Mouse (Mus musculus) heart, postnatal 14 days (tissue): ENCODE measurements around the gene Cpe. TPM values are rescaled to one million over a fixed set of nuclear protein-coding genes. Genes with fewer than 3 reads are reported as not detected.

Source experiments
- DNase-seq, 2 experiments: peaks; one replicate each; pipeline ENCODE4 v3.0.0; 2021 to 2022
- intact Hi-C: fragments of 180-260 bp; cut with DNase I; formaldehyde crosslinking; loops from one replicate; pipeline ENCODE4 v1.15.1; 2025
- long read RNA-seq, 2 experiments: library from polyadenylated mRNA; stranded (forward); transcript quantifications; one replicate each; pipeline ENCODE4 v2.0.0; 2021
- total RNA-seq, 2 experiments: library from RNA; stranded (reverse); gene quantifications; 2 replicates each; pipeline ENCODE4 v1.2.3; 2021

Cpe gene
- total RNA-seq = 100 to 1,000 TPM; 283 to 292 TPM
- long read RNA-seq, experiment 1, transcript Cpe-201 (9 exons, 2,117 nt) = major isoform, 623 of 662 reads
- long read RNA-seq, experiment 1, partial matches to known transcripts = 30 of 662 reads
- long read RNA-seq, experiment 1, other reads (novel, unspliced or antisense) = 9 of 662 reads
- long read RNA-seq, experiment 2, transcript Cpe-201 (9 exons, 2,117 nt) = major isoform, 585 of 611 reads
- long read RNA-seq, experiment 2, partial matches to known transcripts = 16 of 611 reads
- long read RNA-seq, experiment 2, other reads (novel, unspliced or antisense) = 10 of 611 reads

DNA sequence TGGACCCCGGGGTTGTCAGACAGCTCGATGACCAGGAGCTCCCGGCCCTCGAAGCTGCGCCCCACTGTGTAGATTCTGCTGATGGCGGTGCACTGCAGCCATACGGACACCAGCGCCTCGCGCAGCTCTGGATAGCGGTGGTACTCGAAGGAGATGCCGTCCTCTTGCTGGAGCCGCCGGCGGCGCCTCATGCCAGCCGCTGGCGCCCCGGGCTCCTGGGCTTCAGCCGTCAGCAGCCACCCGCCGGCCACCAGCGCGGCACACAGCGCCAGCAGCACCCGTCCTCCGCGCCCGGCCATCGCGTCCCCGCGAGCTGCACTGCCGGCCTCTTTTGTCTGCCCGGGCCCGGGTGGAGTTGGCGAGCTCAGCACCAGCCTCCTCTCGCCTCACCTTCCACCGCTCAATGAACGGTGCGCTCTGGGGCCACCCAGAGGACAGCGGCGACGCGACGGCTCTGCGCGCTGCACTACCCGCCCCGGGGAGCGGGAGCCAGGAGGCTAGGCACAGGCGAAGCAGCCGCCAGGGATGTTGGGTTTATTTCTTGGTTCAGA lies at the start of gene Cpe:
Gene Cpe, minus strand, starts transcription at position 404 of the 551 bp plus-strand sequence.
- intact Hi-C loops = loop anchor here (1.0 to 2.0 kb wide), 3 partner anchors 14 to 248 kb away; no protein-coding TSS in a partner anchor
- DNase-seq = peak; percentile 85

DNA sequence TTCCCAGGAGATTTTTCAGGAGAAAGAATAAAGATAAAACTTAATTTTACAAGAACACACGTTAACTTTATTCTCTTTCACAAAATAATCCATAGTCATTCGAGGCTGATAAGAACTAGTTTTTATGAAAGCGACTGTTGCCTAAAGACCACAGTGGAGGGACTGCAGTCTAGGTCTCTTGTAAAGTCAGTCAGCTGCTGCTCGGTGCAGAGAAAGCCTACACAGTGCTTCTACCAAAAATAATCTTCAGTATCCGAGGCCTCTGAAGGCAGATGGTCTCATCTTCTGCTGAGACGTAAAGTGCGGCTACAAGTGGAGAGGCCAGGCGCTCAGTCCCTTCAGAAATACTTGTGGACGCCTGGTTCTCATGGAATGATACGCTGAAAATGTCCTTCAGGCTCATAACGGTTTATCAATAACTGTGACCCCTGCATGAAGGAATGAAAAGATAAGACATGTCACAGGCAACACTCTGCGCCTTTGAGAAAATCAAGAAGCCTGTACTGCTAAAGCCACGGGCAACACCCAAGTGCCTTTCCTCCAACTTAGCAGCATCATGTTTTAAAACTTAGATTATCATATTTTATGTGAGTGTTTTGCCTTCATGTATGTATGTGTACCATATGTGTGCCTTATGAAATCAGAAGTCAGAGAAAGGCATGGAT lies 47.8 kb upstream of the Cpe start:
- no peak for DNase-seq
- intact Hi-C loops = no loop called here

- DNase-seq = no peak
- intact Hi-C loops = loop anchor here (2.0 kb wide), 1 partner anchor 112 kb away; the partner anchor contains the start of gene Klhl2
These were observed 46.1 kb upstream of the Cpe start for GRCm38 (mm10) chr8:64738916-64739315.

GRCm38 (mm10) chr8:64736767-64737323 lies 44.0 kb upstream of the Cpe start:
- no peak for DNase-seq
- intact Hi-C loops = no loop called here

DNA sequence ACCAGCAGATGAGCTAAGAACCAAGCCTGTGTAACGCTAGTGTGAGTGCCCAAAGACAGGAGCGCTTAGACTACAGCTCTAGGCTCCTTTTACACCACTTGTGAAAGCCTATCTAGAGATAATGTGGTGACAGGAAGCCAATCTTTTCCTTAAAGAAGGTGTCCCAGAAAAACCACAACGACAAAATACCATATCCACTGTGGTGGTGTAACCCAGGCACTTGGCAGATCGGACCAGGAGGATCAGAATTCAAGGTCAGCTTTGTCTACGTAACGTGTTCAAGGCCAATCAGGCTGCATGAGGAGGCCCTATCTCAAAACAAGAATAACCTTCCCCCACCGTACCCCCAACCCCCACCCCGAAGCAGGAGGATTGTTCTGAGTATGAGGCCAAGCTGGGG lies 42.3 kb upstream of the Cpe start:
- DNase-seq = no peak
- intact Hi-C loops = no loop called here

- peak; percentile 95 for DNase-seq
- intact Hi-C loops = no loop called here
These were observed 40.6 kb upstream of the Cpe start, which contains the start of gene Msmo1 for GRCm38 (mm10) chr8:64733271-64733943. TSS of gene Msmo1 (minus strand) at chr8:64733792.

DNA sequence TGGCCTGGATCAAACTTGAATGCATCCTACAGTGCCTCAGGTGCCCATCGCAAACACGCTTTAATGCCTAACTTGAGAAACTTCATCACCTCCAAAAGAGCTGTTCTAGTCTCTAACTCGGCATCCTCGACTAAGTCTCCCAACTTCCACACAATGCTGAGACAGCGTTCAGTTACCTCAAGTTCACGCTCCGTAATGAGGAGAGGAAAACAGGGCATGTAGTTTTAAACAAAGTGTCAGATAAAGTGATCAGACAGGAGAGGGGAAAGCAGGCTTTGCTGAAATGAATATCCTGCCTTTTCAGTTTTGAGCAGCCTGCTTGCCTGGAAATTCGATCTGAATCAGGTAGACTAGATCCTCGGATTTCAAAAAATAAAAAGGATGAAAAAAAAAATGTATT lies 39.7 kb upstream of the Cpe start:
- no peak for DNase-seq
- intact Hi-C loops = no loop called here

DNA sequence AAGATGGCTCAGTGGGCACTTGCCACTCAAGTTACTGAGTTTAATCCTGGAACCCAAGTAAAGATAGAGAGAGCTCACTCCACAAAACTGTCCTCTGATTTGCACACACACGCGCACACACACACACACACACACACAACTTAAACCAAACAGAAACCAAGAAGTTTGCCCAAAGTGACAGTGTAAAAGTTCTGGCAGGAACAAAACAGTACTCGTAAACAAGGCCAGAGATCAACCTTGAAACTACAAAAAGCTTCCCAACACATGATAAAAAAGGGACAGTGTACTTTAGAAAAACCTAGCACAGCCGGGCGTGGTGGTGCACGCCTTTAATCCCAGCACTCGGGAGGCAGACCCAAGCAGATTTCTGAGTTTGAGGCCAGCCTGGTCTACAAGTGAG lies 35.3 kb upstream of the Cpe start:
- intact Hi-C loops = no loop called here
- no peak for DNase-seq

GRCm38 (mm10) chr8:64726190-64726695 lies 33.4 kb upstream of the Cpe start:
- intact Hi-C loops = no loop called here
- DNase-seq = no peak

GRCm38 (mm10) chr8:64723206-64723605 lies 30.4 kb upstream of the Cpe start:
- intact Hi-C loops = no loop called here
- DNase-seq = no peak

GRCm38 (mm10) chr8:64717868-64718267 lies 25.0 kb upstream of the Cpe start:
- no peak for DNase-seq
- intact Hi-C loops = no loop called here

DNA sequence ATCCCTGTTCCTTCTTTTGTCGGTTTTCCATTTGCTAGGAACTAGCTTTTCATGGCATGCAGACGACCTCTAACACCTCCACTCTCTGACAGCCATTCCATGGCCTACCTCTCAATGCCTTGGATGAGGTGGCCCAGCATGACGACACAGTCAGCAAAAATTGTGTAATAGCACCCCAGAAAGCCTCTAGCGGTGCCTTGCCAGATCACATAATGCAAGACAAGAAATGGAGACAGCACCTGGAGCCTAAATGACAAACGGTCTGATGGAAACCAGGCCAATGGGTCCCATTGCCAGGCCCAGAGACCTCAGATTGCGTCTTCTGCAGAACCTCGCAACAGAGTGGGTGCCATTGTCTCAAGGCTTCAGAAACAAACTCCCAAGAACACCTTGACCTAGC lies 19.6 kb upstream of the Cpe start:
- DNase-seq = no peak
- intact Hi-C loops = no loop called here

DNA sequence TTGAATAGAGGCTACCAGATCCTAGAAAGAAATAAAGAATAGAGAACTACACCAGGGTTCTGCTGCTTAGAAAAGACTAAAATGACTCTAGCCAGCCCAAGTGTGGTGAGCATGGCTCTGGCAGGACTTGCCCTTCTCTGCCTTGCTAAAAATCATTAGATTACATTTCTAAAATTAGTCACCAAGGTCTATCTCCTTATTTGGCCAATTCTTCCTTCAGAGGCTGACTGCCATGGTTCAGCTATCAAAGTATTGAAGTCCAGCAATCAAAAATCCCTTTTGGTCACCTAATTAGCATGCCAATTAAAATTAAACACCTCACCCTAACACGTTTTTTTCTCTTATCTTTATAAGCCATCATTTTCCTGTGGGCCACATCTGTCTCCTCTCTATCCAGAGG lies 18.7 kb upstream of the Cpe start:
- no peak for DNase-seq
- intact Hi-C loops = no loop called here

DNA sequence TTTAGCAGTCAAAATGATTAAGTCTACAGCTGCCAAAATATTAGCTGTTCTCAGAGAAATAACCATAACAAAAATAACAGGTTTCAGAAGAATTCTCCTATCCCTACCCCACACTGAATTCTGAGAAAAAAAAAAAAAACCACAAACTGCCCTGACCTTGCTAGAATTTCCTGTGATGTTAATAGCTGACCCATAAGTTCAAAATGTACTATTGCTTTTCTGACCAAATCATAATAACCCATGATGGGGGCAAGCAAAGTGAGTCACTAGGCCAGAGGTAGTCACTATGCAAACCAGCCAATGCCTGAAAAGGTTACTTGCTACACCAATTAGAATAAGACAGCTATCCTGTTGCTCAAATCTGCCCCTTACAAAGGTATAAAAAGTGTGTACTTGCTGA lies 14.6 kb upstream of the Cpe start:
- DNase-seq = no peak
- intact Hi-C loops = no loop called here

- intact Hi-C loops = no loop called here
- no peak for DNase-seq
These were observed 10.3 kb upstream of the Cpe start for GRCm38 (mm10) chr8:64703191-64703590.

DNA sequence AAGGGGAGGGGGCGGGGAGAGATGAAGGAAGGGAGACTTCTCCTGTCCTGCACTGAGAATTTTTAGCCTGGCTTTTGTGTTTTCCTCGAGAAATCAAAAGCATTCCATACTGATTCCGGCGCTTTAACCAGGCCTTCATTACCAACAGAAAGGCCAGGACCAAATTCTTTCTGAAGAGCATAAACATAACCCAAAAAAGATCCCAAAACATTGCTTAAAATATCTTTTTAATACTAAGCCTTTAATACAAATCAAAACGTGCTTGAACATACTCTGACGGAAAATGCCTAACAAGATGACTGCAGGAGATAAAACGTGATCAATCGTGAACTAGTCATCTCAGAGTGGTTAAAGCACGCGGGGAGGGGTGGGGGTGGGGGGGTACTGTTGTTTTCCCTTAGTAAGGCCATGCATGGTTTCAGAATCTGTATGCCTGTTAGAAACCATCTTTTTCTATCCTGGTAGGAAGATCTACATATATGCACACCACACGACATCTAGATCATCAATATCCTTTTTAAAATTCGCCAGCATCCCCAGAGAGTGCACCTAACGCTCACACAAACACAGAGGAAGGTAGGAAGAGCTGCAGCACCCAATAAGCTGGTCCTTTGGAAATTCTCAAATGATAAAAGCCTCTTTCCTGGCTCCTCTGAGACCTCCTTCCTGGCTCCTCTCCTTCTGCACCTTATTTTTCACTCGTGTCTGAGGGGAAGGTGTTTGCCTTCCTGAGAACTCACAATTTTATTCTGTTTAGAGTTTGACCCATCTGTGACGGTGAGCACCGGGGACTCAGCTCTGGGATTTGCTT lies 1.1 kb downstream of the Cpe start:
- intact Hi-C loops = loop anchor here (2.0 kb wide), 2 partner anchors 13 to 249 kb away; no protein-coding TSS in a partner anchor
- DNase-seq = peak in 1 of 2 experiments; percentile 7

DNA sequence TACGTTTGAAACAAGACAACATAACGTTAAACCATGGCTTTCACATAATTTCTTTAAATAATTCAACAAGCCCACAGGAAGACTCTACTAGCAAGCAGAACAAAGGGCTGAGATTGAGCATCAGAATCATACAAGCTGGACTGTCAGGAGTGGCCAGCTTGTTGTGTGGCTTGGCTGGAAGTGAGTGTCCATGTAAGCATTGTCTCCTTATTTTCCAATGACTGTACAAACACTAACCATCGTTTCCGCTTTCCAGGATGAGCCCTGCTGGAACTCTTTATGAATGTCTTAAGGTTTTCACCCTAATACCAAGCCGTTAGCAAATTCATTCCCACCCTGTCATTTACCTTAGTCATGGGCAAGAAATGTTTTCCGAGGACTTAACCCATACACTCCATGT lies 2.0 kb downstream of the Cpe start:
- DNase-seq = no peak
- intact Hi-C loops = no loop called here

DNA sequence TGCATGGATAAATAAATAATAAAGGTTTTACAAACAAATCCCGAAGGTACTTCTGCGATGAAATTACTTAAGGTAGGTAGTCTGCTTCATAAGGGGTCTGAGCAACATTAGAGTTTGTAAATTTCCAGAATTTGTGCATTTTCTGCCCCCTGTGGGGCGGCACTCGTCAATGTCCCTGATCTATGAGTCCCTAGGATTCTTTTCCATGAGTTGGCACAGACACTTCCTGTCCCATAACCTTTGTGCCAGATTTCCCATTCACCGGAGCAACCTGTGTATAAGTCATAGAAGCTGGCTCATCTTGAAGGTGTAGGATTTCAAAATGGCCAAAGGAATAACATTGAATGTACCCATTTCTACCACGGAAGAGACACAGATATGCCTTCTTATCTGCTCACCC lies 2.5 kb downstream of the Cpe start:
- no peak for DNase-seq
- intact Hi-C loops = no loop called here

GRCm38 (mm10) chr8:64688741-64689140 lies 4.1 kb downstream of the Cpe start:
- DNase-seq = no peak
- intact Hi-C loops = no loop called here

- intact Hi-C loops = no loop called here
- peak in 1 of 2 experiments; percentile 38 for DNase-seq
These were observed 4.7 kb downstream of the Cpe start for GRCm38 (mm10) chr8:64688161-64688560.
